Mouse (Mus musculus): Measurements from ENCODE around the gene Hunk. TPM values are rescaled to one million over a fixed set of nuclear protein-coding genes. Genes with fewer than 3 reads are reported as not detected.

Hunk gene
- total and polyA plus RNA-seq, 3 experiments = 0.01 TPM; not detected in 2

GRCm38 (mm10) chr16:90491898-90492499, 106.2 kb downstream of the Hunk start:
- Histone ChIP-seq H3K36me3 (ENCODE audit: control insufficient read depth in 1 of 2, insufficient read depth in 2 of 2, low read length in 2 of 2) (no peaks in the 10 kb centered on the region), H3K4me1 (ENCODE audit: control insufficient read depth in 1 of 2, insufficient read depth in 2 of 2, low read length in 2 of 2) (no peaks in the 10 kb centered on the region), H3K4me3 (ENCODE audit: control insufficient read depth in 1 of 2, insufficient read depth in 1 of 2, low read depth in 2 of 2, low read length in 2 of 2) (no peak overlapping the region), H3K27ac (ENCODE audit: control insufficient read depth, low read depth, low read length) (no peak overlapping the region), H3K79me2 (ENCODE audit: control insufficient read depth, insufficient read depth, low read length, poor library complexity) (no peaks in the 10 kb centered on the region), H3K9me3 (replicated peaks; ENCODE audit: insufficient read depth, low read length) (no peaks in the 10 kb centered on the region), H3K27me3 (ENCODE audit: control insufficient read depth in 1 of 2, insufficient read depth in 2 of 2, low read length in 2 of 2) (no peaks in the 10 kb centered on the region), H3K9ac (ENCODE audit: control insufficient read depth, low read depth, low read length, poor library complexity, severe bottlenecking) (no peak overlapping the region)
- TF ChIP-seq ETS1 (IDR thresholded peaks at IDR 0.05; ENCODE audit: low read depth, low read length) (no peak), USF1 (IDR thresholded peaks at IDR 0.05; ENCODE audit: low read depth, low read length) (no peak), RCOR1 (IDR thresholded peaks at IDR 0.05; ENCODE audit: low read depth, low read length) (no peak), MEF2A (IDR thresholded peaks at IDR 0.05; ENCODE audit: extremely low read depth, insufficient replicate concordance, low read depth, low read length, poor library complexity, severe bottlenecking) (no peak), POLR2AphosphoS2 (IDR thresholded peaks at IDR 0.05; ENCODE audit: low read length) (no peak)
- DNase-seq (ENCODE audit: low read depth, low spot score) = no peak

DNA sequence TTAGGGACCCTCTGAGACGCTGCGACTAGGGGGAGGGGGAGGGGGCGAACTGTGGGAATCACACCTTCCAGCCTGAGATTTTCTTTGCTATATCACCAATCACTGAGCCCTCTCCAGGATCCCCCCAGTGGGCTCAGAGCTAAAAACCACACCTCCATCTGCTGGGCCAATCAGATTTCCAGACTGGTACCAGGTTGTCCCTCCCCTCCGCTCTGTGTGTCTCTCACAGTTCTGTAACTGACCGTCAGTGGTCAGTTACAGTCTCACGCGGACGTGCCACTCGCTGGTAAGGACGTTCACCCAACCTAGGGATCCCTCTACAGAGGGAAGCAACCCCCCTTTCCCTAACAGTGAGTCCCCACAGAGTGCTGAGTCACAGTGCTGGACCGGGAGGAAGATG, 111.1 kb downstream of the Hunk start:
- Histone ChIP-seq H3K9me3 (replicated peaks; ENCODE audit: insufficient read depth, low read length) (no peaks in the 10 kb centered on the region), H3K36me3 (ENCODE audit: control insufficient read depth in 1 of 2, insufficient read depth in 2 of 2, low read length in 2 of 2) (no peaks in the 10 kb centered on the region), H3K4me1 (ENCODE audit: control insufficient read depth in 1 of 2, insufficient read depth in 2 of 2, low read length in 2 of 2) (no peaks in the 10 kb centered on the region), H3K4me3 (ENCODE audit: control insufficient read depth in 1 of 2, insufficient read depth in 1 of 2, low read depth in 2 of 2, low read length in 2 of 2) (no peak overlapping the region), H3K9ac (ENCODE audit: control insufficient read depth, low read depth, low read length, poor library complexity, severe bottlenecking) (no peak overlapping the region), H3K27me3 (ENCODE audit: control insufficient read depth in 1 of 2, insufficient read depth in 2 of 2, low read length in 2 of 2) (no peaks in the 10 kb centered on the region; a peak in 1 of 4 replicates), H3K27ac (ENCODE audit: control insufficient read depth, low read depth, low read length) (no peak overlapping the region), H3K79me2 (ENCODE audit: control insufficient read depth, insufficient read depth, low read length, poor library complexity) (no peaks in the 10 kb centered on the region)
- DNase-seq (ENCODE audit: low read depth, low spot score) = no peak
- TF ChIP-seq MYC (IDR thresholded peaks at IDR 0.05; ENCODE audit: low read depth, low read length) (no peak), GATA1 (IDR thresholded peaks at IDR 0.05; ENCODE audit: low read depth, low read length) (no peak), ETS1 (IDR thresholded peaks at IDR 0.05; ENCODE audit: low read depth, low read length) (no peak), TBP (IDR thresholded peaks at IDR 0.05; ENCODE audit: low read depth, low read length) (no peak), ELF1 (IDR thresholded peaks at IDR 0.05; ENCODE audit: low read depth, low read length) (no peak), EP300 (IDR thresholded peaks at IDR 0.05; ENCODE audit: low read depth in 1 of 2, low read length in 2 of 2) (no peak), TCF12 (IDR thresholded peaks at IDR 0.05; ENCODE audit: low read depth, low read length) (no peak)

GRCm38 (mm10) chr16:90497749-90498464, 112.1 kb downstream of the Hunk start:
- no peak overlapping the region for H3K9ac ChIP-seq (ENCODE audit: control insufficient read depth, low read depth, low read length, poor library complexity, severe bottlenecking)
- H3K4me3 ChIP-seq (ENCODE audit: control insufficient read depth in 1 of 2, insufficient read depth in 1 of 2, low read depth in 2 of 2, low read length in 2 of 2) = no peak overlapping the region
- H3K9me3 ChIP-seq (replicated peaks; ENCODE audit: insufficient read depth, low read length) = no peaks in the 10 kb centered on the region
- no peaks in the 10 kb centered on the region for H3K4me1 ChIP-seq (ENCODE audit: control insufficient read depth in 1 of 2, insufficient read depth in 2 of 2, low read length in 2 of 2)
- H3K79me2 ChIP-seq (ENCODE audit: control insufficient read depth, insufficient read depth, low read length, poor library complexity) = no peaks in the 10 kb centered on the region
- TF ChIP-seq MXI1 (IDR thresholded peaks at IDR 0.05; ENCODE audit: low read depth, low read length) = no peak
- TF ChIP-seq KAT2A (conservative IDR thresholded peaks at IDR 0.05; ENCODE audit: low read depth, low read length) = no peak
- no peak for TF ChIP-seq GATA1 (IDR thresholded peaks at IDR 0.05; ENCODE audit: low read depth, low read length)
- TF ChIP-seq MYC (IDR thresholded peaks at IDR 0.05; ENCODE audit: low read depth, low read length) = no peak
- no peaks in the 10 kb centered on the region; a peak in 1 of 4 replicates for H3K27me3 ChIP-seq (ENCODE audit: control insufficient read depth in 1 of 2, insufficient read depth in 2 of 2, low read length in 2 of 2)
- no peak overlapping the region for H3K27ac ChIP-seq (ENCODE audit: control insufficient read depth, low read depth, low read length)
- no peaks in the 10 kb centered on the region for H3K36me3 ChIP-seq (ENCODE audit: control insufficient read depth in 1 of 2, insufficient read depth in 2 of 2, low read length in 2 of 2)
- DNase-seq (ENCODE audit: low read depth, low spot score) = no peak

Data from MEL (cell line).